Mouse (Mus musculus): ENCODE data around the gene Olfr572.

GRCm38 (mm10) chr7:102943417-102943816 lies 19.2 kb downstream of the Olfr572 start:
- TF ChIP-seq NANOG (IDR thresholded peaks at IDR 0.05; ENCODE audit: borderline replicate concordance, low read length), result no peak
- TF ChIP-seq CTCF (conservative IDR thresholded peaks at IDR 0.05; ENCODE audit: low read length), result no peak
- no peak for TF ChIP-seq POU5F1 (IDR thresholded peaks at IDR 0.05; ENCODE audit: borderline replicate concordance, low read length)

All from E14TG2a.4 (cell line).